Mouse (Mus musculus) embryonic fibroblast, embryonic 13.5 days (primary cell): ENCODE measurements around the gene Asic1.

Experiments used
- CTCF ChIP-seq: IDR thresholded peaks from 2 replicates; pipeline ENCODE4 v1.5.1; 2011; ENCODE audit warnings: mild to moderate bottlenecking, control low read depth, low read length, moderate library complexity, borderline replicate concordance; ENCODE audit not compliant: insufficient read depth
- POLR2A ChIP-seq: IDR thresholded peaks from 2 replicates; pipeline ENCODE4 v1.6.1; 2011; ENCODE audit warnings: low read depth, mild to moderate bottlenecking, control low read depth, low read length, moderate library complexity

- TF ChIP-seq POLR2A = no peak
- TF ChIP-seq CTCF = no peak
Measured at GRCm38 (mm10) chr15:99653291-99653690, 16.9 kb upstream of the Asic1 start.
